Mouse (Mus musculus) neural tube, embryonic 11.5 days (tissue): Measurements from ENCODE around the gene Hist1h2be. TPM values are rescaled to one million over a fixed set of nuclear protein-coding genes. Genes with fewer than 3 reads are reported as not detected.
"Not testable (repeated sequence)": the region's sequence is repeated elsewhere in the genome, so short reads cannot be mapped to it uniquely, and the experiment has no call there.

ENCODE experiments used
- ATAC-seq: fragments of 200-750 bp; cut with Nextera tagmentation; 2 replicates; pipeline ENCODE4 v1.8.0; 2017; ENCODE audit warnings: moderate number of reproducible peaks, mild to moderate bottlenecking, moderate TSS enrichment, moderate library complexity; ENCODE audit not compliant: insufficient read depth, low FRiP score, low TSS enrichment
- DNase-seq: peaks from one replicate; pipeline ENCODE4 v3.0.0-alpha.2; 2015; ENCODE audit warnings: low spot score
- H3K27ac ChIP-seq: fragments of 300-500 bp; sonication (generic); 2 replicates; pipeline ENCODE4 v1.5.1; 2014; ENCODE audit warnings: low read depth, mild to moderate bottlenecking, low read length
- H3K27me3 ChIP-seq: fragments of 300-500 bp; sonication (generic); 2 replicates; pipeline ENCODE4 v1.6.1; 2014; ENCODE audit warnings: mild to moderate bottlenecking, low read length, mixed read lengths; ENCODE audit not compliant: control insufficient read depth, insufficient read depth
- H3K36me3 ChIP-seq: fragments of 300-500 bp; sonication (generic); 2 replicates; pipeline ENCODE4 v1.6.1; 2014; ENCODE audit warnings: mild to moderate bottlenecking, low read length, moderate library complexity, mixed read lengths; ENCODE audit not compliant: control insufficient read depth, insufficient read depth
- H3K4me1 ChIP-seq: fragments of 300-500 bp; sonication (generic); 2 replicates; pipeline ENCODE4 v1.6.1; 2014; ENCODE audit warnings: low read length, mixed read lengths; ENCODE audit not compliant: control insufficient read depth, insufficient read depth
- H3K4me2 ChIP-seq: fragments of 300-500 bp; sonication (generic); 2 replicates; pipeline ENCODE4 v1.6.1; 2014; ENCODE audit warnings: low read depth, mild to moderate bottlenecking, moderate library complexity
- H3K4me3 ChIP-seq: fragments of 300-500 bp; sonication (generic); 2 replicates; pipeline ENCODE4 v1.5.1; 2014; ENCODE audit warnings: low read depth, low read length
- H3K9ac ChIP-seq: fragments of 300-500 bp; sonication (generic); 2 replicates; pipeline ENCODE4 v1.6.1; 2014; ENCODE audit warnings: mild to moderate bottlenecking, low read length
- H3K9me3 ChIP-seq: fragments of 300-500 bp; sonication (generic); 2 replicates; pipeline ENCODE4 v1.6.1; 2016; ENCODE audit warnings: low read length; ENCODE audit not compliant: control insufficient read depth
- WGBS: fragments of 180-500 bp; shearing (Covaris S2); extraction: QIAGEN DNeasy Blood & Tissue Kit; methylation state at CpG from one replicate; pipeline ENCODE4 v1.1.7; 2014; 5-methylcytosine and 5-hydroxymethylcytosine counted together
- polyA plus RNA-seq: library from polyadenylated mRNA; unstranded; fragments of >200 nt; fragmentation: Nextera tagmentation; extraction: Ambion mirVana; gene quantifications from 2 replicates; pipeline ENCODE4 v1.2.1, GENCODE M21; 2014

The Hist1h2be gene
- polyA plus RNA-seq, 1 experiment from 2014 or later: 1.8 TPM

- H3K4me3 ChIP-seq: peak overlapping the region; percentile 60; the same call in 1 of the 2 replicates
- H3K36me3 ChIP-seq: no peaks in the 10 kb centered on the region
- H3K27ac ChIP-seq: no peak overlapping the region
- no peak overlapping the region for H3K9ac ChIP-seq
- ATAC-seq (no peak), DNase-seq (no peak)
- H3K4me2 ChIP-seq: peak overlapping the region; percentile 14; the same call in 1 of the 2 replicates
- H3K27me3 ChIP-seq: no peaks in the 10 kb centered on the region
- 86% methylated on average over 3 of the region's 3 CpGs for WGBS
- H3K4me1 ChIP-seq: no peaks in the 10 kb centered on the region; the same call in 1 of the 2 replicates
- no peaks in the 10 kb centered on the region for H3K9me3 ChIP-seq
These were observed 64.0 kb downstream of the Hist1h2be start for GRCm38 (mm10) chr13:23556906-23557305.

DNA sequence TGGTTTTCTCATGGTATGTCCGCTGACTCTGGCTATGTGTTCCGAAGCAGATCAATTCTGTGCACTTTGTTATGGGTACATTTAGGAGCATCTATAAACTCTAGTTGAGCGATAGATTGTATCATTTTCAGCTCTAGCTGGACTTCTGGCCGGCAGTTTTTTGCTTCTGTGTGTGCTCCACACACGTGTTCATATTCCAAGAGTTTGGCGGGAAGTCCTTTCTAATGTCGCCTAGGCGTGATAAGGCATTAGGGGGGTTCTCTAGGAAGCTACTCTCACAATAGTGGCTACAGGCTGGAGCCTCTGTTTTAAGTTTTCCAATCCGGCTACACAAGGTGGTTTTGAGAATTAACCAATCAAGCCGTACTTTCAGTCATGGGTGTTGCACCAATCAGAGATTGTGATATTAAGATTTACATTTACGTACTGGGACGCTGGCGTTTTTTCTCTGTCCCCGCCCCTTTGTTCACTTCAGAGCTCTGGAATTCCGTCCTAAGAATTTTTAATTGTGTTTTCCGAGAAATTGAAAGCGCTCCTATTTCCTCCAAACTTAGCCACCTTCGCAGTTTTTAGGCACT lies 65.0 kb downstream of the Hist1h2be start:
- under 1% methylated on average over 18 of the region's 18 CpGs for WGBS

DNA sequence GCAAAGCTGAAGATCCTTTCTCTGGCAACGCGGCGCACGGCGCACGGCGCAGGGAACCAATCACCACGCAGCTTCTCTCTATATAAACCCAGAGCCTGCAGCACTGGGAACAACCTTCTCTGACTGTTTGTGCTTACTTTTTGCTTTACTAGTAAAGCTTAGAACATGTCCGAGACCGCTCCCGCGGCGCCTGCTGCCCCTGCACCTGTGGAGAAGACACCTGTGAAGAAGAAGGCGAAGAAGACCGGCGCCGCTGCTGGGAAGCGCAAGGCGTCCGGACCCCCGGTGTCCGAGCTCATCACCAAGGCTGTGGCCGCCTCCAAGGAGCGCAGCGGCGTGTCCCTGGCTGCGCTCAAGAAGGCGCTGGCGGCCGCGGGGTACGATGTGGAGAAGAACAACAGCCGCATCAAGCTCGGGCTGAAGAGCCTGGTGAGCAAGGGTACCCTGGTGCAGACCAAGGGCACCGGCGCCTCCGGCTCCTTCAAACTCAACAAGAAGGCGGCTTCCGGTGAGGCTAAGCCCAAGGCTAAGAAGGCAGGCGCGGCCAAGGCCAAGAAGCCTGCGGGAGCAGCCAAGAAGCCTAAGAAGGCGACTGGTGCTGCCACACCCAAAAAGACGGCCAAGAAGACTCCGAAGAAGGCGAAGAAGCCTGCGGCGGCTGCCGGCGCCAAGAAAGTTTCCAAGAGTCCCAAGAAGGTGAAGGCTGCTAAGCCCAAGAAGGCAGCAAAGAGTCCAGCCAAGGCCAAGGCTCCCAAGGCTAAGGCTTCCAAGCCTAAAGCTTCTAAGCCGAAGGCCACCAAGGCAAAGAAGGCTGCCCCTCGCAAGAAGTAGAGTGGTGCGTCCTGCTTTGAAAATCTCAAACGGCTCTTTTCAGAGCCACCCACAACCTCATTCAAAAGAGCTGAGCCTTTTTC lies 65.7 kb downstream of the Hist1h2be start:
- H3K4me1 ChIP-seq: peaks cover 3% of the 10 kb centered on the region; the same call in 1 of the 2 replicates
- peak; percentile 87 for DNase-seq
- H3K27ac ChIP-seq: peak overlapping the region; percentile 98
- ATAC-seq: peak; percentile 84
- peak overlapping the region; percentile 95 for H3K4me2 ChIP-seq
- H3K4me3 ChIP-seq: peak overlapping the region; percentile 60
- peak overlapping the region; percentile 75 for H3K9ac ChIP-seq
- no peaks in the 10 kb centered on the region for H3K9me3 ChIP-seq
- H3K36me3 ChIP-seq: no peaks in the 10 kb centered on the region
- under 1% methylated on average over 46 of the region's 54 CpGs for WGBS
- H3K27me3 ChIP-seq: no peaks in the 10 kb centered on the region

More for the DNA sequence above, 65.0 kb downstream of the Hist1h2be start:
- ATAC-seq (peak; percentile 70), DNase-seq (peak; percentile 77)
- peak overlapping the region; percentile 98 for H3K27ac ChIP-seq
- H3K9me3 ChIP-seq: no peaks in the 10 kb centered on the region
- peak overlapping the region; percentile 60 for H3K4me3 ChIP-seq
- no peaks in the 10 kb centered on the region; the same call in 1 of the 2 replicates for H3K4me1 ChIP-seq
- H3K9ac ChIP-seq: peak overlapping the region; percentile 75
- H3K36me3 ChIP-seq: no peaks in the 10 kb centered on the region
- no peaks in the 10 kb centered on the region for H3K27me3 ChIP-seq
- H3K4me2 ChIP-seq: peak overlapping the region; percentile 95

DNA sequence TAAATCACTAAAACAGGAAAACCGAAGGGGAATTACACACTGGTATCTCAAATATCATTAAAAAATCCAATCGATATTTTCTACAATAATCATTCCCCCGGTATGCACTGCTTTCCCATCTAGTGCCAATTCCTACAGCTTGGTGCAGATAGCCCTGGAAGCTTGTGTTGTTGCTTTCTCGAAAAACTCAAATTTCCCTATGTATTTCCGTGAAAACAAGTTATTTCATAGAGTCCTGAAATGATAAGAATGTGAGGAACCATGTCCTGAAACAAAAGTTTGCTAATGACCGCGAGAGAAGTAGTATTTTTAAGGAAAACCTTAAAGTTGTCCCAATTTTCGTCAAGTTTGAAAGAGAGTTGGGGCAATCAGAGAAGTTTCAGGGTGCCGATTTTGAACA lies 66.5 kb downstream of the Hist1h2be start:
- Histone ChIP-seq H3K4me1 (peaks cover 3% of the 10 kb centered on the region; the same call in 1 of the 2 replicates), H3K36me3 (no peaks in the 10 kb centered on the region), H3K27me3 (no peaks in the 10 kb centered on the region), H3K4me3 (peak overlapping the region; percentile 60), H3K9ac (peak overlapping the region; percentile 75), H3K9me3 (no peaks in the 10 kb centered on the region), H3K4me2 (peak overlapping the region; percentile 95), H3K27ac (peak overlapping the region; percentile 98)
- 25% methylated on average over 9 of the region's 9 CpGs for WGBS
- DNase-seq: peak; percentile 10
- ATAC-seq: no peak

DNA sequence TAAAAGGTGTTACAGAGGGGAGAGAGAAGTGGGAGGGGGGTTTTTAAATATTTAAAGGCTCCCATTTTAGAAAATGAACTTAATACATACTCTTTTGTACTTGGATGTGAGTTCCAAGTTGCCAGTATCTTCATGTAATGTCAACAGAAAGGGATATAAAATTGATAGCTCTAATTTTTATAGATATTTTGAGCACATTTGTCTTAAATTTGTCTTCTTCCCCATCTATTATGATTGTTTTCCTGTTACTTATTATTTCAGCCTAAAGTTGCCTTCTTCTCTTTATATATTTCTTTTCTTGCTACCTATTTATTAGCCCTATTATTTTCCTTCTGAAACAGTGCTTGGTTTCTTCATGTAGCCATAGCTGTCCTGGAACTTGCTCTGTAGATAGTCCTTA lies 68.0 kb downstream of the Hist1h2be start, which contains the start of gene Hist1h1d:
Gene Hist1h1d (plus strand): TSS at position 301 of the 400 bp plus-strand sequence.
- H3K4me3 ChIP-seq: no peak within 1 kb of the TSS
- no peaks in the 10 kb centered on the region for H3K27me3 ChIP-seq
- H3K4me1 ChIP-seq: peaks cover 3% of the 10 kb centered on the region; the same call in 1 of the 2 replicates
- H3K36me3 ChIP-seq: no peaks in the 10 kb centered on the region
- no peak within 1 kb of the TSS; the same call in none of the 2 replicates for H3K9ac ChIP-seq
- ATAC-seq: no peak
- H3K27ac ChIP-seq: peak within 1 kb of the TSS; percentile 85
- no peak for DNase-seq
- no peaks in the 10 kb centered on the region for H3K9me3 ChIP-seq
- peak within 1 kb of the TSS; percentile 57; the same call in 1 of the 2 replicates for H3K4me2 ChIP-seq

GRCm38 (mm10) chr13:23551931-23552914 lies 68.7 kb downstream of the Hist1h2be start:
- no peak for ATAC-seq
- peak overlapping the region; percentile 85 for H3K27ac ChIP-seq
- H3K4me2 ChIP-seq: peak overlapping the region; percentile 57
- H3K4me1 ChIP-seq: peaks cover 3% of the 10 kb centered on the region; the same call in 1 of the 2 replicates
- no peaks in the 10 kb centered on the region for H3K36me3 ChIP-seq
- 56% methylated on average over 8 of the region's 8 CpGs for WGBS
- no peak for DNase-seq
- peak overlapping the region; percentile 63 for H3K9ac ChIP-seq
- no peaks in the 10 kb centered on the region for H3K9me3 ChIP-seq
- H3K4me3 ChIP-seq: peak overlapping the region; percentile 40
- no peaks in the 10 kb centered on the region for H3K27me3 ChIP-seq

GRCm38 (mm10) chr13:23551146-23551834 lies 69.6 kb downstream of the Hist1h2be start, which contains the start of gene Hist1h4f:
Gene Hist1h4f (minus strand): TSS chr13:23551648.
- H3K36me3 ChIP-seq, H3K27me3 ChIP-seq, H3K9me3 ChIP-seq, H3K4me1 ChIP-seq: not testable (repeated sequence)
- WGBS: under 1% methylated on average over 47 of the region's 47 CpGs
- peak within 1 kb of the TSS; percentile 57 for H3K4me2 ChIP-seq
- ATAC-seq: peak; percentile 77
- DNase-seq: peak; percentile 91
- H3K9ac ChIP-seq: peak within 1 kb of the TSS; percentile 63
- peak within 1 kb of the TSS; percentile 85 for H3K27ac ChIP-seq
- peak within 1 kb of the TSS; percentile 40 for H3K4me3 ChIP-seq
